Mouse (Mus musculus): ENCODE results near the gene Exoc6b. TPM values are rescaled to one million over a fixed set of nuclear protein-coding genes. Genes with fewer than 3 reads are reported as not detected.

Gene Exoc6b
- polyA plus RNA-seq, 1 experiment: 7.7 TPM

- H3K79me2 ChIP-seq (ENCODE audit: control insufficient read depth, insufficient read depth): no peaks in the 10 kb centered on the region
- H3K36me3 ChIP-seq (ENCODE audit: control insufficient read depth, insufficient read depth): no peaks in the 10 kb centered on the region
- H3K79me3 ChIP-seq (ENCODE audit: low read depth): no peaks in the 10 kb centered on the region
- TF ChIP-seq CTCF (IDR thresholded peaks at IDR 0.05; ENCODE audit: control insufficient read depth, insufficient read depth, insufficient read length): no peak
- TF ChIP-seq MYOD1 (IDR thresholded peaks at IDR 0.05; ENCODE audit: control insufficient read depth, insufficient read length, low read depth): no peak
- TF ChIP-seq USF1 (IDR thresholded peaks at IDR 0.05; ENCODE audit: low read depth): no peak
- TF ChIP-seq MAX (IDR thresholded peaks at IDR 0.05): no peak
- TF ChIP-seq MYOG (IDR thresholded peaks at IDR 0.05; ENCODE audit: control insufficient read depth, extremely low read depth, insufficient read length): no peak
- TF ChIP-seq CEBPB (IDR thresholded peaks at IDR 0.05; ENCODE audit: low read depth): no peak
- TF ChIP-seq FOSL1 (IDR thresholded peaks at IDR 0.05; ENCODE audit: insufficient read depth, low read length, poor library complexity, severe bottlenecking): no peak
- no peak overlapping the region for H3ac ChIP-seq (ENCODE audit: control insufficient read depth, insufficient read length, low read depth)
- no peaks in the 10 kb centered on the region for H3K27me3 ChIP-seq (ENCODE audit: control insufficient read depth, insufficient read depth, insufficient read length)
- H3K4me3 ChIP-seq (ENCODE audit: insufficient read depth, poor library complexity, severe bottlenecking): no peak overlapping the region
These were observed 202.2 kb downstream of the Exoc6b start for GRCm38 (mm10) chr6:84867114-84867513.

- no peaks in the 10 kb centered on the region for H3K79me3 ChIP-seq (ENCODE audit: low read depth)
- no peak for TF ChIP-seq CEBPB (IDR thresholded peaks at IDR 0.05; ENCODE audit: low read depth)
- no peak for TF ChIP-seq MYOD1 (IDR thresholded peaks at IDR 0.05; ENCODE audit: control insufficient read depth, insufficient read length, low read depth)
- no peak for TF ChIP-seq CTCF (IDR thresholded peaks at IDR 0.05; ENCODE audit: control insufficient read depth, insufficient read depth, insufficient read length)
- no peak for TF ChIP-seq MYOG (IDR thresholded peaks at IDR 0.05; ENCODE audit: control insufficient read depth, extremely low read depth, insufficient read length)
- TF ChIP-seq USF1 (IDR thresholded peaks at IDR 0.05; ENCODE audit: low read depth): no peak
- TF ChIP-seq MAX (IDR thresholded peaks at IDR 0.05): no peak
- TF ChIP-seq FOSL1 (IDR thresholded peaks at IDR 0.05; ENCODE audit: insufficient read depth, low read length, poor library complexity, severe bottlenecking): no peak
- H3K36me3 ChIP-seq (ENCODE audit: control insufficient read depth, insufficient read depth): no peaks in the 10 kb centered on the region
- H3ac ChIP-seq (ENCODE audit: control insufficient read depth, insufficient read length, low read depth): no peak overlapping the region
- no peaks in the 10 kb centered on the region for H3K27me3 ChIP-seq (ENCODE audit: control insufficient read depth, insufficient read depth, insufficient read length)
- no peaks in the 10 kb centered on the region for H3K79me2 ChIP-seq (ENCODE audit: control insufficient read depth, insufficient read depth)
- H3K4me3 ChIP-seq (ENCODE audit: insufficient read depth, poor library complexity, severe bottlenecking): no peak overlapping the region
These were observed 204.7 kb downstream of the Exoc6b start for GRCm38 (mm10) chr6:84864625-84865024.

GRCm38 (mm10) chr6:84863816-84864375 lies 205.4 kb downstream of the Exoc6b start:
- no peaks in the 10 kb centered on the region for H3K36me3 ChIP-seq (ENCODE audit: control insufficient read depth, insufficient read depth)
- no peak overlapping the region for H3K4me3 ChIP-seq (ENCODE audit: insufficient read depth, poor library complexity, severe bottlenecking)
- H3K79me3 ChIP-seq (ENCODE audit: low read depth): no peaks in the 10 kb centered on the region
- H3K79me2 ChIP-seq (ENCODE audit: control insufficient read depth, insufficient read depth): no peaks in the 10 kb centered on the region
- TF ChIP-seq CTCF (IDR thresholded peaks at IDR 0.05; ENCODE audit: control insufficient read depth, insufficient read depth, insufficient read length): no peak
- no peak for TF ChIP-seq CEBPB (IDR thresholded peaks at IDR 0.05; ENCODE audit: low read depth)
- TF ChIP-seq FOSL1 (IDR thresholded peaks at IDR 0.05; ENCODE audit: insufficient read depth, low read length, poor library complexity, severe bottlenecking): no peak
- TF ChIP-seq MYOG (IDR thresholded peaks at IDR 0.05; ENCODE audit: control insufficient read depth, extremely low read depth, insufficient read length): no peak
- TF ChIP-seq USF1 (IDR thresholded peaks at IDR 0.05; ENCODE audit: low read depth): no peak
- no peak for TF ChIP-seq MYOD1 (IDR thresholded peaks at IDR 0.05; ENCODE audit: control insufficient read depth, insufficient read length, low read depth)
- TF ChIP-seq MAX (IDR thresholded peaks at IDR 0.05): no peak
- H3ac ChIP-seq (ENCODE audit: control insufficient read depth, insufficient read length, low read depth): no peak overlapping the region
- no peaks in the 10 kb centered on the region for H3K27me3 ChIP-seq (ENCODE audit: control insufficient read depth, insufficient read depth, insufficient read length)

- no peak overlapping the region for H3ac ChIP-seq (ENCODE audit: control insufficient read depth, insufficient read length, low read depth)
- H3K79me2 ChIP-seq (ENCODE audit: control insufficient read depth, insufficient read depth): no peaks in the 10 kb centered on the region
- no peak overlapping the region for H3K4me3 ChIP-seq (ENCODE audit: insufficient read depth, poor library complexity, severe bottlenecking)
- no peaks in the 10 kb centered on the region for H3K36me3 ChIP-seq (ENCODE audit: control insufficient read depth, insufficient read depth)
- no peak for TF ChIP-seq MYOG (IDR thresholded peaks at IDR 0.05; ENCODE audit: control insufficient read depth, extremely low read depth, insufficient read length)
- no peak for TF ChIP-seq USF1 (IDR thresholded peaks at IDR 0.05; ENCODE audit: low read depth)
- no peak for TF ChIP-seq CTCF (IDR thresholded peaks at IDR 0.05; ENCODE audit: control insufficient read depth, insufficient read depth, insufficient read length)
- no peak for TF ChIP-seq MYOD1 (IDR thresholded peaks at IDR 0.05; ENCODE audit: control insufficient read depth, insufficient read length, low read depth)
- TF ChIP-seq MAX (IDR thresholded peaks at IDR 0.05): no peak
- TF ChIP-seq FOSL1 (IDR thresholded peaks at IDR 0.05; ENCODE audit: insufficient read depth, low read length, poor library complexity, severe bottlenecking): no peak
- no peak for TF ChIP-seq CEBPB (IDR thresholded peaks at IDR 0.05; ENCODE audit: low read depth)
- no peaks in the 10 kb centered on the region for H3K27me3 ChIP-seq (ENCODE audit: control insufficient read depth, insufficient read depth, insufficient read length)
- no peaks in the 10 kb centered on the region for H3K79me3 ChIP-seq (ENCODE audit: low read depth)
These were observed 223.6 kb downstream of the Exoc6b start for GRCm38 (mm10) chr6:84845665-84846064.

GRCm38 (mm10) chr6:84841138-84841537 lies 228.2 kb downstream of the Exoc6b start:
- Histone ChIP-seq H3K79me3 (ENCODE audit: low read depth) (no peaks in the 10 kb centered on the region), H3ac (ENCODE audit: control insufficient read depth, insufficient read length, low read depth) (no peak overlapping the region)
- TF ChIP-seq USF1 (IDR thresholded peaks at IDR 0.05; ENCODE audit: low read depth): no peak
- TF ChIP-seq MYOD1 (IDR thresholded peaks at IDR 0.05; ENCODE audit: control insufficient read depth, insufficient read length, low read depth): no peak
- no peak for TF ChIP-seq CTCF (IDR thresholded peaks at IDR 0.05; ENCODE audit: control insufficient read depth, insufficient read depth, insufficient read length)
- no peak for TF ChIP-seq MAX (IDR thresholded peaks at IDR 0.05)
- no peak for TF ChIP-seq CEBPB (IDR thresholded peaks at IDR 0.05; ENCODE audit: low read depth)
- no peak for TF ChIP-seq MYOG (IDR thresholded peaks at IDR 0.05; ENCODE audit: control insufficient read depth, extremely low read depth, insufficient read length)
- TF ChIP-seq FOSL1 (IDR thresholded peaks at IDR 0.05; ENCODE audit: insufficient read depth, low read length, poor library complexity, severe bottlenecking): no peak

More at GRCm38 (mm10) chr6:84841138-84841537, 228.2 kb downstream of the Exoc6b start:
- no peaks in the 10 kb centered on the region for H3K27me3 ChIP-seq (ENCODE audit: control insufficient read depth, insufficient read depth, insufficient read length)
- H3K36me3 ChIP-seq (ENCODE audit: control insufficient read depth, insufficient read depth): no peaks in the 10 kb centered on the region
- no peaks in the 10 kb centered on the region for H3K79me2 ChIP-seq (ENCODE audit: control insufficient read depth, insufficient read depth)
- H3K4me3 ChIP-seq (ENCODE audit: insufficient read depth, poor library complexity, severe bottlenecking): no peak overlapping the region
